ENCODE assay signal across 17 mouse cellular contexts in genomic region chr4:104008406-104008805, GRCm38 (mm10).
DNase-seq lines count a peak whose midpoint lies in the region; ATAC-seq lines count a peak whose summit lies in the region.
"Had no signal": no experiment of that assay in that cellular context is flagged by ENCODE, and none has a peak within 500 bp of the region (broad histone marks: within the 10 kb centered on the region; RNA-seq: fewer than 3 reads in every experiment).

No protein-coding gene starts in this region.

- 61% methylated on average over 5 of the region's 5 CpGs for WGBS in kidney, embryonic 16.5 days

- no peaks in the 10 kb centered on the region for H3K9me3 ChIP-seq in kidney, embryonic 16.5 days (ENCODE audit: low read length)
- H3K9me3 ChIP-seq: embryonic facial prominence, embryonic 15.5 days; forebrain, embryonic 13.5 days; liver, embryonic 13.5 days had no signal

- H3K4me1 ChIP-seq in kidney, embryonic 16.5 days (ENCODE audit: insufficient read depth, low read length), result no peaks in the 10 kb centered on the region
- H3K4me1 ChIP-seq: embryonic facial prominence, embryonic 15.5 days; liver, embryonic 13.5 days had no signal

- H3K36me3 ChIP-seq in kidney, embryonic 16.5 days (ENCODE audit: insufficient read depth, low read length), result no peaks in the 10 kb centered on the region
- H3K36me3 ChIP-seq: embryonic facial prominence, embryonic 15.5 days; liver, embryonic 13.5 days had no signal

- no peaks in the 10 kb centered on the region for H3K27me3 ChIP-seq in kidney, embryonic 16.5 days (ENCODE audit: insufficient read depth, low read length)
- H3K27me3 ChIP-seq: embryonic facial prominence, embryonic 15.5 days; forebrain, embryonic 13.5 days; liver, embryonic 13.5 days had no signal

- no peak overlapping the region for H3K4me3 ChIP-seq in kidney, embryonic 16.5 days (ENCODE audit: low read length)
- H3K4me3 ChIP-seq: embryonic facial prominence, embryonic 15.5 days; forebrain, embryonic 13.5 days; gastrocnemius, adult 2 months; liver, embryonic 13.5 days had no signal

- H3K9ac ChIP-seq in kidney, embryonic 16.5 days (replicated peaks; ENCODE audit: low read length), result no peak overlapping the region
- H3K9ac ChIP-seq: embryonic facial prominence, embryonic 15.5 days; forebrain, embryonic 13.5 days; liver, embryonic 13.5 days had no signal

- no peak overlapping the region for H3K4me2 ChIP-seq in kidney, embryonic 16.5 days (replicated peaks; ENCODE audit: low read depth, low read length)
- H3K4me2 ChIP-seq: embryonic facial prominence, embryonic 15.5 days; forebrain, embryonic 13.5 days; heart, embryonic 11.5 days; liver, embryonic 13.5 days had no signal

- no peak for ATAC-seq in kidney, embryonic 16.5 days (ENCODE audit: low FRiP score, low TSS enrichment)
- ATAC-seq: forebrain, embryonic 13.5 days; midbrain, embryonic 16.5 days had no signal

- peak; percentile 52 for DNase-seq in kidney, adult 11 months
- peak; percentile 16 for DNase-seq in adrenal gland, postnatal 10 days
- DNase-seq in cerebellum, adult 18-20 months, result peak; percentile 70 to 72
- peak; percentile 69 for DNase-seq in kidney, adult 9 months
- DNase-seq in left cerebral cortex, adult 11 months (ENCODE audit: low spot score), result no peak
- DNase-seq in natural killer cell, adult 2 months (ENCODE audit: low spot score in 2 of 2), result no peak
- no peak for DNase-seq in thymus, postnatal 10 days (ENCODE audit: low spot score in 2 of 2)
- DNase-seq: gastrocnemius, adult 2 months; liver, embryonic 13.5 days; lung, postnatal 36 days; right cerebral cortex, postnatal 25 days; thymus, postnatal 14 days had no signal

- H3K27ac ChIP-seq in kidney, embryonic 16.5 days (ENCODE audit: low read length), result no peak overlapping the region
- H3K27ac ChIP-seq: embryonic facial prominence, embryonic 15.5 days; forebrain, embryonic 13.5 days; gastrocnemius, adult 2 months; liver, embryonic 13.5 days had no signal

Comparison
In these comparisons a context has a peak if more than half of its experiments do, and no peak if none do; other contexts are left out.
1. DNase-seq: peak in kidney, adult 11 months (single experiment), adrenal gland, postnatal 10 days (single experiment), cerebellum, adult 18-20 months (2 of 2) and kidney, adult 9 months (single experiment); none in left cerebral cortex, adult 11 months (single experiment), natural killer cell, adult 2 months (0 of 2) and thymus, postnatal 10 days (0 of 2).